Mouse (Mus musculus): ENCODE data around the gene Schip1. TPM values are rescaled to one million over a fixed set of nuclear protein-coding genes. Genes with fewer than 3 reads are reported as not detected.

Schip1 gene
- polyA plus RNA-seq, 1 experiment from 2014 or later = 188 TPM

- H3K27me3 ChIP-seq (ENCODE audit: control insufficient read depth, insufficient read depth, low read length) = no peaks in the 10 kb centered on the region
- no peaks in the 10 kb centered on the region for H3K36me3 ChIP-seq (ENCODE audit: control insufficient read depth, insufficient read depth, low read length)
- no peaks in the 10 kb centered on the region for H3K4me1 ChIP-seq (ENCODE audit: control insufficient read depth, insufficient read depth, low read length)
- WGBS = 43% methylated on average over 2 of the region's 2 CpGs
- H3K9ac ChIP-seq (replicated peaks; ENCODE audit: low read depth, low read length) = no peak overlapping the region
- no peak overlapping the region for H3K4me3 ChIP-seq (ENCODE audit: low read depth, low read length)
- no peak overlapping the region for H3K27ac ChIP-seq (ENCODE audit: low read depth, low read length)
- no peaks in the 10 kb centered on the region for H3K9me3 ChIP-seq (ENCODE audit: control insufficient read depth, low read length)
- no peak overlapping the region for H3K4me2 ChIP-seq (ENCODE audit: low read depth, low read length)
- no peak for ATAC-seq (ENCODE audit: low read depth)
These were observed 267.9 kb downstream of the Schip1 start for GRCm38 (mm10) chr3:68332515-68332914.

- Histone ChIP-seq H3K4me1 (ENCODE audit: control insufficient read depth, insufficient read depth, low read length) (no peaks in the 10 kb centered on the region), H3K27ac (ENCODE audit: low read depth, low read length) (no peak overlapping the region), H3K9ac (replicated peaks; ENCODE audit: low read depth, low read length) (no peak overlapping the region), H3K36me3 (ENCODE audit: control insufficient read depth, insufficient read depth, low read length) (no peaks in the 10 kb centered on the region), H3K4me2 (ENCODE audit: low read depth, low read length) (no peak overlapping the region), H3K9me3 (ENCODE audit: control insufficient read depth, low read length) (no peaks in the 10 kb centered on the region), H3K27me3 (ENCODE audit: control insufficient read depth, insufficient read depth, low read length) (no peaks in the 10 kb centered on the region), H3K4me3 (ENCODE audit: low read depth, low read length) (no peak overlapping the region)
- no peak for ATAC-seq (ENCODE audit: low read depth)
- WGBS = 89% methylated on average over 4 of the region's 4 CpGs
These were observed 270.9 kb downstream of the Schip1 start for GRCm38 (mm10) chr3:68335501-68335900.

GRCm38 (mm10) chr3:68350624-68351023 is 286.0 kb downstream of the Schip1 start:
- Histone ChIP-seq H3K4me2 (ENCODE audit: low read depth, low read length) (no peak overlapping the region), H3K4me3 (ENCODE audit: low read depth, low read length) (no peak overlapping the region), H3K27me3 (ENCODE audit: control insufficient read depth, insufficient read depth, low read length) (no peaks in the 10 kb centered on the region), H3K9ac (replicated peaks; ENCODE audit: low read depth, low read length) (no peak overlapping the region), H3K27ac (ENCODE audit: low read depth, low read length) (no peak overlapping the region), H3K4me1 (ENCODE audit: control insufficient read depth, insufficient read depth, low read length) (0 out of 2 replicates have a peak, but pooled peaks cover 4% of the 10 kb centered on the region), H3K9me3 (ENCODE audit: control insufficient read depth, low read length) (no peaks in the 10 kb centered on the region), H3K36me3 (ENCODE audit: control insufficient read depth, insufficient read depth, low read length) (no peaks in the 10 kb centered on the region)
- WGBS = 40% methylated on average over 6 of the region's 6 CpGs
- ATAC-seq (ENCODE audit: low read depth) = peak; percentile 59; the same call in 1 of the 2 replicates

DNA sequence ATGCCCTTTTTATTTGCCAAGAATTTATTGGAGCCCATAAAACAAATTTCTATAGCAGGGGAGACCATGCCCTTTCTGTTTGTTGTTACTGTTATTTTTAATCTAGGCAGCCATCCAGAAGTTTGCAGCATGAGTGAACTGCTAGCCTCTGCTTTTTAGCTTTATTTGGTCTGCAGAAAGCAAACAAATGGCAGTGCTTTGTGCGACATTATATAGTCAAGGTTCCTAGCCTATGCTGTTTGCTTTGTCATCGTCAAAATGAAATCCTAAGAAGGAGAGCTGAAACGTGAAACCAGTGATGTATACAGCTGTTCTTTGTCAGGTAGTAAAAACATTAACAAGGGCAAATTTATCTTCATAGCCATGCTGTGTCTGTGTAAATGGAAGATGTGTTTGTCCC is 286.9 kb downstream of the Schip1 start:
- 26% methylated on average over 3 of the region's 3 CpGs for WGBS
- no peaks in the 10 kb centered on the region for H3K36me3 ChIP-seq (ENCODE audit: control insufficient read depth, insufficient read depth, low read length)
- H3K4me1 ChIP-seq (ENCODE audit: control insufficient read depth, insufficient read depth, low read length) = 0 out of 2 replicates have a peak, but pooled peaks cover 4% of the 10 kb centered on the region
- H3K27ac ChIP-seq (ENCODE audit: low read depth, low read length) = no peak overlapping the region
- no peaks in the 10 kb centered on the region for H3K9me3 ChIP-seq (ENCODE audit: control insufficient read depth, low read length)
- no peak overlapping the region for H3K9ac ChIP-seq (replicated peaks; ENCODE audit: low read depth, low read length)
- H3K4me3 ChIP-seq (ENCODE audit: low read depth, low read length) = no peak overlapping the region
- ATAC-seq (ENCODE audit: low read depth) = no peak
- H3K4me2 ChIP-seq (ENCODE audit: low read depth, low read length) = no peak overlapping the region
- H3K27me3 ChIP-seq (ENCODE audit: control insufficient read depth, insufficient read depth, low read length) = no peaks in the 10 kb centered on the region

DNA sequence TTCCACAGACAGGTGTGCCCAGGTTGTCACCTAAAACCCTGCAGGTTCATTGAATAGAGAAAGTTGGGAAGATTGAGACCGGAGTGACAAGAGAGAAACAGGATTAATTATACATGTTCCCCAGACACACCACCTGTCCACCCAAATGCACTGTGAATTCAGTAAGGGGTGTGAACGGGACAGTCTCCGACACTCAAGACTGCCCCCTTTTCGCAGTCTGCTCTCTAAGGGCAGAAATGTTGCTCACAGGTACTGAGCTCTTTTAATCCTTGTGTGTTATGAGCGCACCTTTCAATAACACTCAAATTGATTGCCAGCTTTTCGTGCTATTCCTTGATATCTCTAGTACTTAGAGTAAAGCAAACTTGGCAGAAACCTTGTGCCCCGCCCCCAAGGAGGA is 288.4 kb downstream of the Schip1 start:
- Histone ChIP-seq H3K27ac (ENCODE audit: low read depth, low read length) (no peak overlapping the region), H3K9ac (replicated peaks; ENCODE audit: low read depth, low read length) (no peak overlapping the region), H3K4me1 (ENCODE audit: control insufficient read depth, insufficient read depth, low read length) (0 out of 2 replicates have a peak, but pooled peaks cover 4% of the 10 kb centered on the region), H3K4me2 (ENCODE audit: low read depth, low read length) (no peak overlapping the region), H3K27me3 (ENCODE audit: control insufficient read depth, insufficient read depth, low read length) (no peaks in the 10 kb centered on the region), H3K4me3 (ENCODE audit: low read depth, low read length) (no peak overlapping the region), H3K9me3 (ENCODE audit: control insufficient read depth, low read length) (no peaks in the 10 kb centered on the region), H3K36me3 (ENCODE audit: control insufficient read depth, insufficient read depth, low read length) (no peaks in the 10 kb centered on the region)
- 92% methylated on average over 7 of the region's 7 CpGs for whole genome bisulfite sequencing
- no peak for ATAC-seq (ENCODE audit: low read depth)

DNA sequence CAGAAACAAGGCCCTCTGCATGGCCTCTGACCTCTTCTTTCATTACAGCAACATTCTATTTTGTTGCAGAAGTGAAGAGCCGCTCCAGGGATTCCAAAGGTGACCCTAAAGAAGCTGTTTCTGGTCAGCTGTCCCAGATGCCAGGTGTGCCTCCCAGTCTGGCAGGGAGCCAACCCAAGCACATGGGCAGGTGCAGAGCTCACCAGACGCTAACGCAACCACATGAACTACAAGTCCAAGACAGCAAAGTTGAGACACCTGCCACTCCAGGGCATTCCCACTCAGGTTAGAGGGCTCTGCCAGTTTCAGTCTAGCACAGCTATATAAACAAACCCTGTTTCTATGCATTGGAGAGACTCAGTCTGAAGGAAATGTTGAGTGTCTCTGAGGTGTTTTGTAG is 288.9 kb downstream of the Schip1 start:
- H3K9ac ChIP-seq (replicated peaks; ENCODE audit: low read depth, low read length) = no peak overlapping the region
- no peaks in the 10 kb centered on the region for H3K9me3 ChIP-seq (ENCODE audit: control insufficient read depth, low read length)
- H3K4me2 ChIP-seq (ENCODE audit: low read depth, low read length) = no peak overlapping the region
- 74% methylated on average over 3 of the region's 3 CpGs for WGBS
- H3K4me3 ChIP-seq (ENCODE audit: low read depth, low read length) = no peak overlapping the region
- H3K36me3 ChIP-seq (ENCODE audit: control insufficient read depth, insufficient read depth, low read length) = no peaks in the 10 kb centered on the region
- ATAC-seq (ENCODE audit: low read depth) = no peak
- 0 out of 2 replicates have a peak, but pooled peaks cover 4% of the 10 kb centered on the region for H3K4me1 ChIP-seq (ENCODE audit: control insufficient read depth, insufficient read depth, low read length)
- no peak overlapping the region for H3K27ac ChIP-seq (ENCODE audit: low read depth, low read length)
- H3K27me3 ChIP-seq (ENCODE audit: control insufficient read depth, insufficient read depth, low read length) = no peaks in the 10 kb centered on the region

GRCm38 (mm10) chr3:68356516-68356915 is 291.9 kb downstream of the Schip1 start:
- Histone ChIP-seq H3K27ac (ENCODE audit: low read depth, low read length) (no peak overlapping the region), H3K9ac (replicated peaks; ENCODE audit: low read depth, low read length) (no peak overlapping the region), H3K4me2 (ENCODE audit: low read depth, low read length) (no peak overlapping the region), H3K27me3 (ENCODE audit: control insufficient read depth, insufficient read depth, low read length) (no peaks in the 10 kb centered on the region), H3K4me1 (ENCODE audit: control insufficient read depth, insufficient read depth, low read length) (no peaks in the 10 kb centered on the region), H3K9me3 (ENCODE audit: control insufficient read depth, low read length) (no peaks in the 10 kb centered on the region), H3K4me3 (ENCODE audit: low read depth, low read length) (no peak overlapping the region), H3K36me3 (ENCODE audit: control insufficient read depth, insufficient read depth, low read length) (no peaks in the 10 kb centered on the region)
- 90% methylated on average over 2 of the region's 2 CpGs for WGBS
- ATAC-seq (ENCODE audit: low read depth) = no peak

DNA sequence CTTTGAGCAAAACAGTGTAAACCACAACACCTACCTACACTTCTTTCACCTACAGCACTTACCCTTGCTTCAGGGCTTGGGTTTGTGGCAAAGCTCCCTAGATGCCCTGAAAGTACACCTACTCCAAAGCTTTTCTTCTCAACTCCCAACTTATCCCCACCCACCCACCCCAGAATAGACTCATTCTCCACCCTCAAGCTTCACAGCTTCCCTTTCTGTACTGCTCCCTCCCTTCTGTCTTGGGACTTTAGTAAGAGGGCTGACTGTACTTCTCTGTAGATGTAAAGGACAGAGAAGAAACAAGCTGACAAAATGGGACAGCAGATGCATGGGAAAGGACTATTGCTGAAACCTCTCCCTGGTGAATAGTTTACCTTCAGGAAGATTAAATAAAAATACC is 303.4 kb downstream of the Schip1 start:
- Histone ChIP-seq H3K4me1 (ENCODE audit: control insufficient read depth, insufficient read depth, low read length) (no peaks in the 10 kb centered on the region), H3K27ac (ENCODE audit: low read depth, low read length) (no peak overlapping the region), H3K4me3 (ENCODE audit: low read depth, low read length) (no peak overlapping the region), H3K9ac (replicated peaks; ENCODE audit: low read depth, low read length) (no peak overlapping the region), H3K36me3 (ENCODE audit: control insufficient read depth, insufficient read depth, low read length) (no peaks in the 10 kb centered on the region), H3K9me3 (ENCODE audit: control insufficient read depth, low read length) (no peaks in the 10 kb centered on the region), H3K4me2 (ENCODE audit: low read depth, low read length) (no peak overlapping the region), H3K27me3 (ENCODE audit: control insufficient read depth, insufficient read depth, low read length) (no peaks in the 10 kb centered on the region)
- no peak for ATAC-seq (ENCODE audit: low read depth)

DNA sequence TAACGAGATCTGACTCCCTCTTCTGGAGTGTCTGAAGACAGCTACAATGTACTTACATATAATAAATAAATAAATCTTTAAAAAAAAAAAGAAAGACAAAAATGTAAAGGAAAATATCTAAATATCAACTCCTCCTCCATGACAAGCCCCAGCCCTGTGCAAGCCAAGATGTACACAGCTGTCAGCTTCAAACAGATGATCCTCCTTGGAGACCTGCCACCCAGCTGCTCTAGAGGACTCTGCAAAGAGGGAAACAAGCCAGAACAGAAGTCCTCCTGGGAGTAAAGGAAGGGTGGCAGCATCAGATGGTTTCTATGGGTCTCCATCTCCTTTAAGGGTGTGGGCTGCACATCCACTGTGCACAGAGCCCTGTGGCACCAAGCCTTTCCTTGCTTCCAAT is 308.3 kb downstream of the Schip1 start:
- ATAC-seq (ENCODE audit: low read depth) = no peak
- no peaks in the 10 kb centered on the region for H3K9me3 ChIP-seq (ENCODE audit: control insufficient read depth, low read length)
- H3K4me2 ChIP-seq (ENCODE audit: low read depth, low read length) = no peak overlapping the region
- no peaks in the 10 kb centered on the region for H3K36me3 ChIP-seq (ENCODE audit: control insufficient read depth, insufficient read depth, low read length)
- no CpG with 5 or more reads among the region's 1 CpGs for WGBS
- H3K4me1 ChIP-seq (ENCODE audit: control insufficient read depth, insufficient read depth, low read length) = 0 out of 2 replicates have a peak, but pooled peaks cover 6% of the 10 kb centered on the region
- H3K4me3 ChIP-seq (ENCODE audit: low read depth, low read length) = no peak overlapping the region
- no peak overlapping the region for H3K27ac ChIP-seq (ENCODE audit: low read depth, low read length)
- H3K9ac ChIP-seq (replicated peaks; ENCODE audit: low read depth, low read length) = no peak overlapping the region
- H3K27me3 ChIP-seq (ENCODE audit: control insufficient read depth, insufficient read depth, low read length) = no peaks in the 10 kb centered on the region
